Mouse (Mus musculus): Measurements from ENCODE around the gene Zfhx3. TPM values are rescaled to one million over a fixed set of nuclear protein-coding genes. Genes with fewer than 3 reads are reported as not detected.

The Zfhx3 gene
- polyA plus RNA-seq, 1 experiment from 2014 or later = 22.0 TPM

GRCm38 (mm10) chr8:108068195-108068594 lies 125.8 kb downstream of the Zfhx3 start:
- Histone ChIP-seq H3K4me1 (replicated peaks) (peaks cover 12% of the 10 kb centered on the region), H3K9me3 (no peaks in the 10 kb centered on the region), H3K4me3 (no peak overlapping the region), H3K36me3 (no peaks in the 10 kb centered on the region), H3K27me3 (ENCODE audit: insufficient read depth, poor library complexity, severe bottlenecking) (no peaks in the 10 kb centered on the region), H3K27ac (0 out of 2 replicates have a peak overlapping the region, but pooled peaks have one; percentile 0)
- DNase-seq (ENCODE audit: low spot score) = peak; percentile 32
- WGBS = 49% methylated on average over 8 of the region's 8 CpGs

DNA sequence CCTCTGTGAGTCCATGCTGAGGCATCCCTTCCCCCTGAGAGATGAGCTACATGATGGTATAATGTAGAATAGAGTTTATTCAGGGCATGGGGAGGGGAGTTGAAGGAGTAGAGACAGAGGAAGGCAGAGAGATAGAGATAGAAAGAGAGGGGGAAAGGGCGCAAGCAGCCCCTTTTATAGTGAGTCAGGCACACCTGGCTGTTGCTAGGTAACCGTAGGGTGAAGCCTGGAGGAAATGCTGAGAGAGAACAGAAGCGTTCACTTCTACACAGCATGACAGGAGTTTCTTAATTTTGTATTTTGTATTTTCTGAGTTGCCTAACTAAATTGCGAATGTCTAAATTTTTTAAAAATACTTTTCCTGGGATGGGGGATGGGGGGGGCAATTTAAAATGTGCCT lies 128.0 kb downstream of the Zfhx3 start:
- H3K27ac ChIP-seq = no peak overlapping the region
- H3K4me1 ChIP-seq (replicated peaks) = peaks cover 12% of the 10 kb centered on the region
- DNase-seq (ENCODE audit: low spot score) = no peak
- H3K9me3 ChIP-seq = no peaks in the 10 kb centered on the region
- no peak overlapping the region for H3K4me3 ChIP-seq
- H3K27me3 ChIP-seq (ENCODE audit: insufficient read depth, poor library complexity, severe bottlenecking) = no peaks in the 10 kb centered on the region
- no peaks in the 10 kb centered on the region for H3K36me3 ChIP-seq
- 82% methylated on average over 4 of the region's 4 CpGs for WGBS

GRCm38 (mm10) chr8:108072126-108072746 lies 129.8 kb downstream of the Zfhx3 start:
- Histone ChIP-seq H3K27ac (no peak overlapping the region), H3K4me1 (replicated peaks) (peaks cover 12% of the 10 kb centered on the region), H3K36me3 (no peaks in the 10 kb centered on the region), H3K4me3 (no peak overlapping the region), H3K9me3 (no peaks in the 10 kb centered on the region), H3K27me3 (ENCODE audit: insufficient read depth, poor library complexity, severe bottlenecking) (no peaks in the 10 kb centered on the region)
- DNase-seq (ENCODE audit: low spot score) = no peak
- 64% methylated on average over 2 of the region's 2 CpGs for WGBS

DNA sequence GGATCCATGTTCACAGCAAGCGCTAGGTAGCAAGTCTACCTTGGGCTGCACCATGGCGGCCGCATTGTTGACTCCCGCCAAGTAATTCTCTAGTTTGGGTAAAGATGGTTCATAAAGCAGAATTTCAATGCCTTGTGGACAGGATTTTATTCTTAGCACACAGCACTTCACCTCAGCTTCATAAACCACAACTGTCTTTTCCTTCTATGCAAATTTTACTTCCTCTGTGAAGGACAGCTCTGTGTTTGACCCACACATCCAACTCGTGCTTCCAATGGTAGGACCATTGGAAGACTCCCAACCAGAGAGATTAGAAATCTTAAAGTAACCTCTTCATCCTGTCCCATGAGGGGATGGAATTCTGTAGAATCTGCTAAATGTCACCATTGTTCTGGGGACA lies 130.4 kb downstream of the Zfhx3 start:
- no peaks in the 10 kb centered on the region for H3K36me3 ChIP-seq
- H3K27ac ChIP-seq = no peak overlapping the region
- no peaks in the 10 kb centered on the region for H3K27me3 ChIP-seq (ENCODE audit: insufficient read depth, poor library complexity, severe bottlenecking)
- H3K4me3 ChIP-seq = no peak overlapping the region
- DNase-seq (ENCODE audit: low spot score) = no peak
- 92% methylated on average over 5 of the region's 5 CpGs for WGBS
- peaks cover 12% of the 10 kb centered on the region for H3K4me1 ChIP-seq (replicated peaks)
- H3K9me3 ChIP-seq = no peaks in the 10 kb centered on the region

DNA sequence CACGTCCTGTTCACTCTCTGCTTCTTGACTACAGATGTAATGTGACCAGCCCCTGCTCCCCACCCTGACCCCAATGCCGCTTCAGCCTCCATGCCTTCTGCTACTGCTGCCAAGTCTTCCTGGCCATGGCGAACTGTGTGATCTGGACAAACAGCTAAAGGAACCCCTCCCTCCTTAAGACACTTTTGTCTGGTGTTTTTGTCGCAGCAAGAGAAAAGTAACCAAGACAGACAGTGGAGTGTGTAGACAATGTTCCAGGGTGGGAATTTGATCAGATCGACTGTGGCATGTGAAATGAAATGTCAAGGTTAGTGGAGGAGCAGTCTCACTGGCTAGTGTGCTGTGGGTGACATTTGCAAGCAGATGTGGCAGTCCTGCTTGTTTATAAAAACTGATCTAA lies 132.7 kb downstream of the Zfhx3 start:
- WGBS = 84% methylated on average over 5 of the region's 5 CpGs
- Histone ChIP-seq H3K4me3 (no peak overlapping the region), H3K27ac (no peak overlapping the region), H3K36me3 (no peaks in the 10 kb centered on the region), H3K9me3 (no peaks in the 10 kb centered on the region), H3K4me1 (replicated peaks) (no peaks in the 10 kb centered on the region), H3K27me3 (ENCODE audit: insufficient read depth, poor library complexity, severe bottlenecking) (0 out of 2 replicates have a peak, but pooled peaks cover 4% of the 10 kb centered on the region)
- DNase-seq (ENCODE audit: low spot score) = no peak

DNA sequence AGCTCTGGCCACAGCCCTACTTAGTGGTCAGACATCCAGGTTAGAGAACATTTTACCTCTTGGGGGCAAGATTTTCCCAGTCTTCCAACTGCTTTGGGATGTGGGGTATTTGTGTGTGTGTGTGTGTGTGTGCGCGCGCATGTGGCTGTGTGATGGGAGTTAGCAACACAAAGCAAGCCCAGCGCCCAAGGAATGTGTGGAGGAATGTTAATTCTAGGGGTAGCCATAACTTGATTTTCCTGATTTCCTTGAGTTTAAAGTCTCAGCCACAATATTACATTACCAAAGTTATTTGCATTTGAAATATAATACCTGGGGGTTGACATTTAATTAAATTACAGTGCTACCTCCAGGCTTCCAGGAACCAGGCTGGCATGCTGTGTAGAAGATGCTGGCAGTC lies 136.3 kb downstream of the Zfhx3 start:
- Histone ChIP-seq H3K27ac (no peak overlapping the region), H3K9me3 (no peaks in the 10 kb centered on the region), H3K27me3 (ENCODE audit: insufficient read depth, poor library complexity, severe bottlenecking) (0 out of 2 replicates have a peak, but pooled peaks cover 4% of the 10 kb centered on the region), H3K4me1 (replicated peaks) (peaks cover 13% of the 10 kb centered on the region), H3K4me3 (no peak overlapping the region), H3K36me3 (no peaks in the 10 kb centered on the region)
- no peak for DNase-seq (ENCODE audit: low spot score)
- 89% methylated on average over 4 of the region's 4 CpGs for WGBS

DNA sequence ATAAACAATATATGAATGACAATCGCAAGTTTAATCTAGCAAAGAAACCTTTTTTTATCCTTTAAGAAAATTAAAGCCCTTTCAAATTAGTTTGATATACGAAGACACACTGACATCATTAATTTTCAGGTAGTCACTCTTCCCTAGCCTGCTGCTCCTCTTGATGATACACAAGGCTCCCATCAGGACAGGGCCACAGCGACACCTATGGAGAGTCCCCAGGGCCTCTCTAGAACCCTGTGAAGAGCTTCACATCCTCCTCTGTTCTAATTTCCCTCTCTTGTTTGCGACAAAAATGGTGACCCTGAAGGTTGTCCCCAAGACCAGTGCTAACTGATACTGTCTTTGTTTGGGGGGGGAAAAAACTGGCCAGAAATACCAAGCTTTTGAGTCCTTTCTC lies 144.5 kb downstream of the Zfhx3 start:
- Histone ChIP-seq H3K4me1 (replicated peaks) (peaks cover 4% of the 10 kb centered on the region; the same call in 1 of the 2 replicates), H3K36me3 (no peaks in the 10 kb centered on the region), H3K9me3 (no peaks in the 10 kb centered on the region), H3K4me3 (no peak overlapping the region), H3K27me3 (ENCODE audit: insufficient read depth, poor library complexity, severe bottlenecking) (no peaks in the 10 kb centered on the region), H3K27ac (no peak overlapping the region)
- 63% methylated on average over 4 of the region's 4 CpGs for WGBS
- no peak for DNase-seq (ENCODE audit: low spot score)

GRCm38 (mm10) chr8:108089632-108090031 lies 147.2 kb downstream of the Zfhx3 start:
- H3K27ac ChIP-seq = no peak overlapping the region
- DNase-seq (ENCODE audit: low spot score) = no peak
- H3K4me3 ChIP-seq = no peak overlapping the region
- no peaks in the 10 kb centered on the region for H3K9me3 ChIP-seq
- no peaks in the 10 kb centered on the region for H3K27me3 ChIP-seq (ENCODE audit: insufficient read depth, poor library complexity, severe bottlenecking)
- peaks cover 4% of the 10 kb centered on the region; the same call in 1 of the 2 replicates for H3K4me1 ChIP-seq (replicated peaks)
- H3K36me3 ChIP-seq = no peaks in the 10 kb centered on the region
- 78% methylated on average over 5 of the region's 5 CpGs for WGBS

DNA sequence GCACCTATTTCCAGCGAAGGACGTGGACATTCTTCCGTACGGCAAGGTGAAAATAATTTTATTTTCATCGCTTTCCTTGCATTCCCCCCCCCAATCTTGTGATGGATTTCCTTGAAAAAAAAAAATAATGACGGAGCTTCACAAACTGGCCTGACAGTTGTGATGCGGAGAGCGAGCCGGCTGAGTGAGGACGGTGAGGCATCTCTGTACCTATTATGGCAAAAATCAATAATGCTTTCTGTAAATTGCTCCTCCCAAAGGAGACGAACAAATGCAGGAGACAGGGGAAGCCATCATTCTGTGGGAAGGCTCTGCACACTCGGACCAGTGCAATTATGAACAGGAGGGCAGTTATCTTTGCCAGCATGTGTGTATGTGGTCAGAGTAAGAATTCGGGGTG lies 156.2 kb downstream of the Zfhx3 start:
- Histone ChIP-seq H3K27me3 (ENCODE audit: insufficient read depth, poor library complexity, severe bottlenecking) (peaks cover 4% of the 10 kb centered on the region; the same call in 1 of the 2 replicates), H3K9me3 (no peaks in the 10 kb centered on the region), H3K4me1 (replicated peaks) (peaks cover 24% of the 10 kb centered on the region), H3K27ac (no peak overlapping the region), H3K36me3 (no peaks in the 10 kb centered on the region), H3K4me3 (no peak overlapping the region)
- DNase-seq (ENCODE audit: low spot score) = no peak
- WGBS = 84% methylated on average over 13 of the region's 13 CpGs

DNA sequence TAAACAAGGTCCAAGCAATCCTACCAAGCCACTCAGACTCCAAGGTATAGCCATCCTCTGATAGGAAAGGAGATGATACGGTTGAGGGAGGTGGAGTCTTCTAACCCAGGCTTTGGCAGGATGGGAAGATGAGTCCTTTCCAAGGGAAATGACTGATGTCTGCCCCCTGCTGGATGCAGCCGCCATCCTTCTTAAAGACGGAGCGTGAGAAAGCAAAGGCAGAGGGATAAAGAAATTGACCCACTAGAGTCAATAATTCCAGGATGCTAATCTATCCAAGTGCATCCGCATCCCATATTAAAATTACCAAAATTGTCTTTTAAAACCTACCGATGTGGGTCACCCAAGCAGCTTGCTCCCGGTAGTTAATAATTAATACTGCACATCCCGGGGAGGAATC lies 158.7 kb downstream of the Zfhx3 start:
- peaks cover 45% of the 10 kb centered on the region for H3K4me1 ChIP-seq (replicated peaks)
- DNase-seq (ENCODE audit: low spot score) = peak; percentile 40
- H3K27ac ChIP-seq = 0 out of 2 replicates have a peak overlapping the region, but pooled peaks have one; percentile 18

DNA sequence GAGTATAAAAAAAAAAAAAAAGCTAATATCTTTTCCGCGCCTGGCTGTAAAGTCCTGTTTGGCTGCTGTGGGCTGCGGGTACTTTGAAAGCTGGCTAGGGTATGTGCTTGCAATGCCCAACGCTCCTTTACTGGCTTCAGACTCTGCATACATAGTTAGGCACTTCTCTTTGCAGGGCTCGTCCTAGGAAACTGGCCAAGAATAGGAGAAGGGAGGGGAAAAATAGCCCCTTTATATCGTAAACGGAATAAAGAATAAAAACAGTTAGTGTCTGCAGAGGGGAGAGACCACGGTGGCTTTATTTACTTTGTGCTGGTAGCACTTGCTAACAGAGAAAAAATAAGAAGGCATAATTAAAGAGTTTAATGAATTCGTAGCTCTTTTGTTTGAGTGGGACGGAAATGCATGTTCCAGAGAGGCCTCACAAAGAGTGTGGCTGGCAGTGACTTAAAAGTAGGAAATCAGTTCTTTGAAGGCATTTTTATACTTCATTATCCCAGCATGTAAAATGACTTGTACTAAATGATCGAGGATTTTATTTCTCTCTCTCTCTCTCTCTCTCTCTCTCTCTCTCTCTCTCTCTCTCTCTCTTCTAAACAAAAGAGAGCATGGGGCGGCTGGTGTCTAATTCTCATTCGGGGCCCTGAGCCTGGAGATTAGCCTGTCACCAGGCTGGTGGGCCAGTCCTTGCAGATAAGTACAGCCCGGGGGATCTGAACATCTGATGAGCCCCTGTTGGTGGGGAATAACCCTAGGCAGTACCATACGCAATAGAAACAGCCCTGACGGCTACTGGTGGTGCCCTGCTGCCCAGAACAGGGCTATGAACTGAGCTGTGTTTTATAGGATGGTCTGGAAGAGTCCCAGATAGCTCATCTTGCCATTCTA lies 159.8 kb downstream of the Zfhx3 start:
- H3K27ac ChIP-seq = peak overlapping the region; percentile 73
- no peak overlapping the region for H3K4me3 ChIP-seq
- WGBS = 52% methylated on average over 16 of the region's 16 CpGs
- peaks cover 45% of the 10 kb centered on the region for H3K4me1 ChIP-seq (replicated peaks)
- no peaks in the 10 kb centered on the region for H3K36me3 ChIP-seq
- peaks cover 4% of the 10 kb centered on the region; the same call in 1 of the 2 replicates for H3K27me3 ChIP-seq (ENCODE audit: insufficient read depth, poor library complexity, severe bottlenecking)
- DNase-seq (ENCODE audit: low spot score) = no peak
- H3K9me3 ChIP-seq = no peaks in the 10 kb centered on the region

More for the DNA sequence above, 158.7 kb downstream of the Zfhx3 start:
- Histone ChIP-seq H3K36me3 (no peaks in the 10 kb centered on the region), H3K27me3 (ENCODE audit: insufficient read depth, poor library complexity, severe bottlenecking) (peaks cover 4% of the 10 kb centered on the region; the same call in 1 of the 2 replicates), H3K4me3 (no peak overlapping the region), H3K9me3 (no peaks in the 10 kb centered on the region)
- WGBS = 65% methylated on average over 8 of the region's 8 CpGs

DNA sequence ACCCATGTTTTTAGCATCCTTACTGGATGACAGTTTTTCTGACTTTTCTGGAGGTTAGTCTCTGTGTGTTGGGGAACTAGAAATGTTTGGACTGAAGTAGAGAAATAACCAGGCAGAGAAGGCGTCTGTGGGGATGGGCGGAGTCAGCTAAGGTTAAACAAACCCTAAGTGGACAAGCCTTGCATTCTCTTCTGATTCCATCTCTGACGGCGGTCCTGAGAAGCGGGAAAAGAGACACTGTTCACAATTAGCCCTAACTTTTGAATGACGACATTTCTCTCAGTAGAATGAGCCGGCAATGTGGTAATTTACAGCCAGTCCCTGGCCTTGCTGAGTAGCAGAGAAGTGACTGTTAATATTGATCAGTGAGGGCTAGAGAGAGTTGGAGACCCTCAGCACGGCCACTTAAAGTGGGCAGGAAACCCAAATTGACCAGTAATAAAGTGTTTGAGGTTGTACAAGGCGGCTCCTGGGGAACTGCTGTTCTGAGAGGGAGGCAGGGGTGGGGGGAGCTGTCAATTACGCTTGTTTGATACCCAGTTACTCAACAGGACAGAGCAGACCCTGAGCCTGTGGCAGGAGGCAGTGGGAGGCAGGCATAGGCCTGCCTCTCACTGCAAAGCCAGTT lies 162.1 kb downstream of the Zfhx3 start:
- H3K36me3 ChIP-seq = no peaks in the 10 kb centered on the region
- no peak overlapping the region for H3K4me3 ChIP-seq
- peaks cover 45% of the 10 kb centered on the region for H3K4me1 ChIP-seq (replicated peaks)
- H3K9me3 ChIP-seq = no peaks in the 10 kb centered on the region
- 40% methylated on average over 10 of the region's 10 CpGs for WGBS
- H3K27ac ChIP-seq = peak overlapping the region; percentile 71
- H3K27me3 ChIP-seq (ENCODE audit: insufficient read depth, poor library complexity, severe bottlenecking) = peaks cover 4% of the 10 kb centered on the region; the same call in 1 of the 2 replicates
- peak; percentile 28 for DNase-seq (ENCODE audit: low spot score)

DNA sequence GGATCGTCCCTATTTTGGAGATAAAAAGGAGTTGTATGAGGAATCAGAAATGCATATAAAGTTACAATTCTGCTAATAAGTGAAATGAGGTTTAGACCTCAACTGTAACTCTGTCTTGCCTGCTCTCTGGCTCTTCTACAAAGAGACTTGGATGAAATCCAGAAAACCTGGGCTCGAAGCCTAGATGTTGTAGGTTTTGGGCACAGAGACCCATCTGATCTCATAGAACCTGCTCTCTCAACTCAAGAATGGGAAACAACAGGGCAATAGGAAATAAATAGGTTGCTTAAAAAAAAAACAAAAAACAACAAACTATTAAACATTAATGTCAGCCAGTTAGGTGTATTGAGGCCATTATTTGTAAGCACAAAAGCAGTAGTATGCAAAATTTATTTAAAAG lies 182.6 kb downstream of the Zfhx3 start:
- Histone ChIP-seq H3K36me3 (no peaks in the 10 kb centered on the region), H3K9me3 (no peaks in the 10 kb centered on the region), H3K27me3 (ENCODE audit: insufficient read depth, poor library complexity, severe bottlenecking) (no peaks in the 10 kb centered on the region), H3K4me1 (replicated peaks) (peaks cover 7% of the 10 kb centered on the region), H3K27ac (no peak overlapping the region), H3K4me3 (no peak overlapping the region)
- no peak for DNase-seq (ENCODE audit: low spot score)
- WGBS = 88% methylated on average over 2 of the region's 2 CpGs

Measured in hindbrain, embryonic 10.5 days (tissue).